Mouse (Mus musculus) limb, embryonic 14.5 days (tissue): ENCODE data around the gene Srpk2. TPM values are rescaled to one million over a fixed set of nuclear protein-coding genes. Genes with fewer than 3 reads are reported as not detected.

Experiments used
- ATAC-seq: fragments of 200-750 bp; cut with Nextera tagmentation; 2 replicates; pipeline ENCODE4 v1.8.0; 2017; ENCODE audit warnings: low read depth, moderate number of reproducible peaks, moderate TSS enrichment; ENCODE audit not compliant: low FRiP score
- DNase-seq: peaks from one replicate; pipeline ENCODE4 v3.0.0-alpha.2; 2015; ENCODE audit warnings: low spot score
- H3K27ac ChIP-seq: fragments of 300-500 bp; sonication (generic); replicated peaks from 2 replicates; pipeline ENCODE4 v1.5.1; 2014; ENCODE audit warnings: low read depth, mild to moderate bottlenecking, low read length, moderate library complexity, mixed read lengths
- H3K27me3 ChIP-seq: fragments of 300-500 bp; sonication (generic); 2 replicates; pipeline ENCODE4 v1.6.1; 2014; ENCODE audit warnings: low read length, mixed read lengths; ENCODE audit not compliant: control insufficient read depth, insufficient read depth
- H3K36me3 ChIP-seq: fragments of 300-500 bp; sonication (generic); 2 replicates; pipeline ENCODE4 v1.6.1; 2014; ENCODE audit warnings: mild to moderate bottlenecking, low read length, moderate library complexity, mixed read lengths; ENCODE audit not compliant: control insufficient read depth, insufficient read depth
- H3K4me1 ChIP-seq: fragments of 300-500 bp; sonication (generic); 2 replicates; pipeline ENCODE4 v1.6.1; 2014; ENCODE audit warnings: antibody characterized with exemption, low read length, mixed read lengths; ENCODE audit not compliant: control insufficient read depth, insufficient read depth
- H3K4me2 ChIP-seq: fragments of 300-500 bp; sonication (generic); replicated peaks from 2 replicates; pipeline ENCODE4 v1.6.1; 2014; ENCODE audit warnings: low read depth, mild to moderate bottlenecking, low read length, moderate library complexity; ENCODE audit not compliant: severe bottlenecking
- H3K4me3 ChIP-seq: fragments of 300-500 bp; sonication (generic); replicated peaks from 2 replicates; pipeline ENCODE4 v1.5.1; 2014; ENCODE audit warnings: low read length
- H3K9ac ChIP-seq: fragments of 300-500 bp; sonication (generic); 2 replicates; pipeline ENCODE4 v1.6.1; 2014; ENCODE audit warnings: mild to moderate bottlenecking, low read depth, low read length, moderate library complexity; ENCODE audit not compliant: severe bottlenecking
- H3K9me3 ChIP-seq: fragments of 300-500 bp; sonication (generic); 2 replicates; pipeline ENCODE4 v1.6.1; 2016; ENCODE audit warnings: low read length; ENCODE audit not compliant: control insufficient read depth
- POLR2A ChIP-seq: fragments of 200-500 bp; IDR thresholded peaks from 2 replicates; pipeline ENCODE4 v1.8.0; 2012; ENCODE audit warnings: inconsistent platforms, mild to moderate bottlenecking, moderate library complexity, borderline replicate concordance; ENCODE audit not compliant: insufficient read depth, insufficient read length; ENCODE audit errors: extremely low read depth
- WGBS: fragments of 180-500 bp; shearing (Covaris S2); extraction: QIAGEN DNeasy Blood & Tissue Kit; methylation state at CpG from one replicate; pipeline ENCODE4 v1.1.7; 2014; 5-methylcytosine and 5-hydroxymethylcytosine counted together
- polyA plus RNA-seq, 2 experiments: library from polyadenylated mRNA; depleted of rRNA in 1 of 2; stranded (reverse) in 1 of 2; unstranded in 1 of 2; fragments of >200 nt; fragmentation: Nextera tagmentation in 1 of 2; extraction: Ambion mirVana in 1 of 2; gene quantifications; 2 replicates each; pipeline versions ENCODE4 v1.2.1 to v1.2.3; 2012 to 2014

Gene Srpk2
- polyA plus RNA-seq, 2 experiments = 44.1 to 60.8 TPM

- no peaks in the 10 kb centered on the region for H3K9me3 ChIP-seq
- TF ChIP-seq POLR2A = no peak
- H3K4me3 ChIP-seq = no peak overlapping the region
- 61% methylated on average over 5 of the region's 5 CpGs for WGBS
- peaks cover 3% of the 10 kb centered on the region; the same call in 1 of the 2 replicates for H3K4me1 ChIP-seq
- ATAC-seq (no peak), DNase-seq (no peak)
- no peak overlapping the region for H3K9ac ChIP-seq
- peaks cover 4% of the 10 kb centered on the region; the same call in 1 of the 2 replicates for H3K36me3 ChIP-seq
- no peak overlapping the region for H3K4me2 ChIP-seq
- no peak overlapping the region for H3K27ac ChIP-seq
- H3K27me3 ChIP-seq = no peaks in the 10 kb centered on the region
These were observed 84.5 kb downstream of the Srpk2 start for GRCm38 (mm10) chr5:23599750-23600537.

GRCm38 (mm10) chr5:23599171-23599570, 85.2 kb downstream of the Srpk2 start:
- no peak for ATAC-seq
- no peak overlapping the region for H3K4me3 ChIP-seq
- no peak overlapping the region for H3K27ac ChIP-seq
- WGBS = 64% methylated on average over 3 of the region's 3 CpGs
- no peak for TF ChIP-seq POLR2A
- H3K4me2 ChIP-seq = no peak overlapping the region
- DNase-seq = no peak
- H3K9me3 ChIP-seq = no peaks in the 10 kb centered on the region
- peaks cover 4% of the 10 kb centered on the region; the same call in 1 of the 2 replicates for H3K36me3 ChIP-seq
- H3K27me3 ChIP-seq = no peaks in the 10 kb centered on the region
- H3K9ac ChIP-seq = no peak overlapping the region
- H3K4me1 ChIP-seq = peaks cover 3% of the 10 kb centered on the region; the same call in 1 of the 2 replicates

- H3K27me3 ChIP-seq = no peaks in the 10 kb centered on the region
- peaks cover 3% of the 10 kb centered on the region; the same call in 1 of the 2 replicates for H3K4me1 ChIP-seq
- H3K4me2 ChIP-seq = no peak overlapping the region
- no peak for TF ChIP-seq POLR2A
- DNase-seq (no peak), ATAC-seq (no peak)
- 67% methylated on average over 12 of the region's 12 CpGs for WGBS
- no peak overlapping the region for H3K9ac ChIP-seq
- no peak overlapping the region for H3K4me3 ChIP-seq
- H3K36me3 ChIP-seq = peaks cover 4% of the 10 kb centered on the region; the same call in 1 of the 2 replicates
- H3K9me3 ChIP-seq = no peaks in the 10 kb centered on the region
- H3K27ac ChIP-seq = no peak overlapping the region
These were observed 85.9 kb downstream of the Srpk2 start for GRCm38 (mm10) chr5:23598491-23598890.

- no peak overlapping the region for H3K9ac ChIP-seq
- H3K4me1 ChIP-seq = peaks cover 3% of the 10 kb centered on the region; the same call in 1 of the 2 replicates
- H3K4me2 ChIP-seq = no peak overlapping the region
- no peaks in the 10 kb centered on the region for H3K27me3 ChIP-seq
- no peak overlapping the region for H3K27ac ChIP-seq
- no peak overlapping the region for H3K4me3 ChIP-seq
- no peak for TF ChIP-seq POLR2A
- H3K36me3 ChIP-seq = peaks cover 4% of the 10 kb centered on the region; the same call in 1 of the 2 replicates
- DNase-seq = no peak
- ATAC-seq = no peak
- H3K9me3 ChIP-seq = no peaks in the 10 kb centered on the region
- WGBS = 71% methylated on average over 1 of the region's 1 CpGs
These were observed 86.4 kb downstream of the Srpk2 start for GRCm38 (mm10) chr5:23597999-23598398.

- Histone ChIP-seq H3K27ac (no peak overlapping the region), H3K4me3 (no peak overlapping the region), H3K36me3 (peaks cover 4% of the 10 kb centered on the region; the same call in 1 of the 2 replicates), H3K9ac (no peak overlapping the region), H3K4me1 (peaks cover 3% of the 10 kb centered on the region; the same call in 1 of the 2 replicates), H3K27me3 (no peaks in the 10 kb centered on the region), H3K9me3 (no peaks in the 10 kb centered on the region), H3K4me2 (no peak overlapping the region)
- DNase-seq (no peak), ATAC-seq (no peak)
- no peak for TF ChIP-seq POLR2A
- WGBS = 84% methylated on average over 8 of the region's 8 CpGs
These were observed 87.1 kb downstream of the Srpk2 start for GRCm38 (mm10) chr5:23597260-23597864.
